Mouse (Mus musculus): ENCODE data around the gene Adamtsl3. TPM values are rescaled to one million over a fixed set of nuclear protein-coding genes. Genes with fewer than 3 reads are reported as not detected.
A peak's percentile ranks its signal among the peaks of the same experiment; 100 is the strongest.

Gene Adamtsl3
- polyA plus RNA-seq, 1 experiment from 2014 or later: 0.22 TPM

DNA sequence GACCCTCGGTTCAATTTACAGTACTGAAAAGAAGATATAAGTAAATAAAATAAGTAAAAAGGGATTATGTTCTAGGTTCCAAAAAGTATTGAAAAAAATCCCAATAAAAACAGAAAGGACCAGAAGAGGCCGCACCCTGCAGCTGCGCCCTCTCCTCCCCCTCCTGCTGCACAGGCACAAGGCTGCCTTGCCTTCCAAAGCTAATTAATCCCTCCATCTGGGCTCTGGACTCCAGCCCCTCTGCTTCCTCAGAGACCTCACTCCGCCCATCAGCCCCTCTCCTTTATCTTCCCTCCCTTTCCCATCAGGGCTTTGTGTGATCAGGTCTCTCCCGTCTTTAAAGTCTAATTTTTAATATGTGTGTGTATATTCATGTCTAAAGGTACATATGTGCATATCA, 149.3 kb downstream of the Adamtsl3 start:
- Histone ChIP-seq H3K27me3 (no peaks in the 10 kb centered on the region), H3K4me1 (replicated peaks) (peaks cover 14% of the 10 kb centered on the region), H3K36me3 (no peaks in the 10 kb centered on the region), H3K9ac (replicated peaks) (no peak overlapping the region), H3K4me3 (replicated peaks) (no peak overlapping the region), H3K27ac (no peak overlapping the region), H3K4me2 (replicated peaks) (no peak overlapping the region), H3K9me3 (no peaks in the 10 kb centered on the region)
- WGBS: 22% methylated on average over 5 of the region's 5 CpGs
- peak; percentile 91 for ATAC-seq

DNA sequence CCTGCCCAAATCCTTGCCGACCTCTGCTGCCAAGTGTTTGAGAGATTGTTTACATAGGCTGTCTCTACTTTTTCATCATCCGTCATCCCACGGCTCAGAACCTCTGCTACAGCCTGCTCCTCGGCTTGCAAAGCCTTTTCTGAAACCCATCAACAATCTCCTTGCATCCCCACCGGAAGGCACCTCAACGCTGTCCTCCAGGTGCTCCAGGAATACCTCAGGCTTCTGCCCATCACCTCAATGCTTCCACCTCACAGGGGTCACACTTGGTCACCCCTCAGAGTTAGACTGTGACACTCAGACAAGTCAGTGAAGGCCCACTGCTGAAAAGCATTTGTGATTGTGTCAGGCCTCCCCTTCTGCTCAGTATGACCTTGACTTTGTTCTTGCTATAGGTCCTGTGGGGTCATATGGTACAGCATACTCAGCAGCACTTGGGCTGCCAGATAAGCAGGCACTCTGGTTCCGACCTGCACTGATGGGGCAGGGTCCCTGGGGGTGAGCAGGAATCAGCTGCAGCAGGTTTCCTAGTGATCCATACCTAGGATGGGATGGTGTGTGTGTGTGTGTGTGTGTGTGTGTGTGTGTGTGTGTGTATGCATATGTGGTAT, 150.0 kb downstream of the Adamtsl3 start:
- WGBS: 56% methylated on average over 7 of the region's 7 CpGs
- Histone ChIP-seq H3K36me3 (no peaks in the 10 kb centered on the region), H3K27ac (peak overlapping the region; percentile 60), H3K4me3 (replicated peaks) (no peak overlapping the region), H3K27me3 (no peaks in the 10 kb centered on the region), H3K4me2 (replicated peaks) (no peak overlapping the region), H3K4me1 (replicated peaks) (peaks cover 14% of the 10 kb centered on the region), H3K9ac (replicated peaks) (no peak overlapping the region), H3K9me3 (no peaks in the 10 kb centered on the region)
- ATAC-seq: peak; percentile 57; the same call in 1 of the 2 replicates

DNA sequence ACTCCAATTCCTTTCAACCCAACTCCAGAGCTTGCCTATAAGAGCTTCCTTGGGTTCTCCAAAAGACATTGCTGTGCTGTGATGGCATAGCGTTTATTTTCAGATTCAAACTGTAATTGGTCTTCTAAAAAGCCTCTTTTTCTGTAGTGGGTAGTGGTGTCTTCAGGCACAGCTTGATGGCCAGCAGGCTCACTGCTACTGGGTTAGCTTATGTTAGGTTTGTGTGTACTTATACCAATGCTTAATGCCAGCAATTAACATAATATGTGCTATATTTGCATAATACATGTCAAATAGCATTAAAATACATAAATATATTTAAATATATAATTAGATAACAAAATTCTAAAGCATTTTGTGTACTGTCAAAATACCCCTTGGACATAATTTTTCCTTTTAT, 155.5 kb downstream of the Adamtsl3 start:
- Histone ChIP-seq H3K27ac (no peak overlapping the region), H3K4me3 (replicated peaks) (no peak overlapping the region), H3K4me2 (replicated peaks) (no peak overlapping the region), H3K36me3 (no peaks in the 10 kb centered on the region), H3K9me3 (no peaks in the 10 kb centered on the region), H3K9ac (replicated peaks) (no peak overlapping the region), H3K27me3 (no peaks in the 10 kb centered on the region), H3K4me1 (replicated peaks) (no peaks in the 10 kb centered on the region)
- ATAC-seq: no peak
- 84% methylated on average over 1 of the region's 1 CpGs for WGBS

DNA sequence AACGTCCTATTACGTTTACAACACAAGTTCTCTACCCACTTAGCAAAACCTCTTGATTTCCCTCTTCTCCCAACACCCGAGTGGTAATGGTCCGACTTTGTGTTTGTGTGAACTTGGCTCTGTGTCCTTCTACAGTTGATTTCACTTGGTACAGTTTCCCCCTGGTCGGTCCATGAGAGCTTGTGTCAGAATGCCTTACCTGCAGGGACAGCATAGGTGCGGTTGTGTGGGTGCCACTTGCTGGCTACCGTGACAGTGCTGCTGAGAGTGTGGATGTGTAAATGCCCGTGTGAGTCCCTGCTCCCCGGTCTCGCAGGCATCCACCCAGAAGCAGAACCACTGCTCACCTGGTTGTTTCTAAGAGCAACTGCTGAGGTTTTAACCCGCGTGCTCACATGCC, 157.4 kb downstream of the Adamtsl3 start:
- Histone ChIP-seq H3K9ac (replicated peaks) (no peak overlapping the region), H3K4me1 (replicated peaks) (0 out of 2 replicates have a peak, but pooled peaks cover 3% of the 10 kb centered on the region), H3K4me3 (replicated peaks) (no peak overlapping the region), H3K27me3 (no peaks in the 10 kb centered on the region), H3K36me3 (no peaks in the 10 kb centered on the region), H3K9me3 (no peaks in the 10 kb centered on the region), H3K27ac (no peak overlapping the region), H3K4me2 (replicated peaks) (no peak overlapping the region)
- WGBS: 93% methylated on average over 12 of the region's 12 CpGs
- no peak for ATAC-seq

DNA sequence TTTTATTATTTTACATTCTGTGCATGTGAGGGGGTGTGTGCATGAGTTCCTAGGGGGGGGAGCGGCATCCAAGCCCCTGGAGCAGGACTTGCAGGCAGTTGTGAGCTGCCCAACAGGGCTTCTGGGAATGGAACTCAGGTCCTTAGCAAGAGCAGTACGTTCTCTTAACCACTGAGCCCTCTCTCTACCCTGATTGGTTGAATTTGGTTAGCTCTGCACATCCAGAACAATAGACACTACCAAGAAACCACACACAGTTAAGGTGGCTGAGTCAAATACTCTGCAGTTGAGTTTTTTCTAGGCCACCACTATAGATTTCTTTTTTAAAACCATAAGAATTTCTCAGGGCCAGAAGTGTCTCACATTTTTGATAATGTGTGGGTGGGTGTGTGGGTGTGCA, 158.7 kb downstream of the Adamtsl3 start:
- no peak for ATAC-seq
- H3K4me1 ChIP-seq (replicated peaks): 0 out of 2 replicates have a peak, but pooled peaks cover 3% of the 10 kb centered on the region
- H3K27me3 ChIP-seq: no peaks in the 10 kb centered on the region
- 67% methylated on average over 2 of the region's 2 CpGs for WGBS
- H3K9ac ChIP-seq (replicated peaks): no peak overlapping the region
- H3K27ac ChIP-seq: no peak overlapping the region
- H3K4me2 ChIP-seq (replicated peaks): no peak overlapping the region
- H3K36me3 ChIP-seq: no peaks in the 10 kb centered on the region
- no peak overlapping the region for H3K4me3 ChIP-seq (replicated peaks)
- no peaks in the 10 kb centered on the region for H3K9me3 ChIP-seq

DNA sequence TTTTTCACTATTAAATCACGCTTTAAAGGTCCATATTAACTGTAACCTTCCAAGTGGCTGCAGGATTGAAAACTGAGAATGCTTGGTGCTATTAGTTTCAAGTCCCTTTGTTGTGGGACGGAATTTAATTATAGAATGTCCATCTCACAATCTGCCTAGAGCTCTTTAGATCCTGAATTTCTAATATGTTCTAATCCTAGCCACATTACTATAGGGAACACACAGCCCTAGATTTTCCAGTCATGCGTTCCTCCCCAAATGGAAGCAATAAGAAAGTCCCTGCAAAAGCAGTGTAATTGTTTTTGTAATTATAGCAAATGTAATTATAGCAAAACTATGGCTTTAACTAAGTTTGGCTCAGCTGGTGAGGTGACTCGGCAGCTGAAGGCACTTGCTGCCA, 161.6 kb downstream of the Adamtsl3 start:
- H3K27me3 ChIP-seq: no peaks in the 10 kb centered on the region
- H3K4me3 ChIP-seq (replicated peaks): no peak overlapping the region
- H3K9me3 ChIP-seq: no peaks in the 10 kb centered on the region
- H3K27ac ChIP-seq: no peak overlapping the region
- no peaks in the 10 kb centered on the region for H3K36me3 ChIP-seq
- 0 out of 2 replicates have a peak, but pooled peaks cover 3% of the 10 kb centered on the region for H3K4me1 ChIP-seq (replicated peaks)
- no peak for ATAC-seq
- WGBS: 63% methylated on average over 4 of the region's 4 CpGs
- H3K9ac ChIP-seq (replicated peaks): no peak overlapping the region
- no peak overlapping the region for H3K4me2 ChIP-seq (replicated peaks)

DNA sequence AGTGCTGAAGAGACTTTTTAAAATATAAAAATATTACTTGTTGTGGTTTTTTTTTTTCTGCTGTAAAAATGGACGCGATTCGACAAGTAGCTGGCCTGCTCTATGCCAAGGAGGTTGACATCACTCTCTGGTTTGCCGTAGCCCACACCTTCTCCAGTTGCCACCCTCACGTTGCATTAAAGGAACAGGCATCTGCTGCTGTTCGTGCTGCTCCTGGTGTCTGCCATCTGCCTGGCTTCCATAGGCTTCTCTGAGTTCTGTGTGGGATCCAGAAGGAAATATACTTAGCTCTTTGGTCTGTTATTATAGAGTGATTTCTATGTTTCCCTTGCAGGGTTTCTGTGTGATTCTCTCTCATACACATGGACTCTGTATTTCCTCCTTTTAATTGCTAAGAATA, 165.8 kb downstream of the Adamtsl3 start:
- ATAC-seq: no peak
- WGBS: 95% methylated on average over 6 of the region's 6 CpGs
- no peaks in the 10 kb centered on the region for H3K27me3 ChIP-seq
- no peak overlapping the region for H3K4me2 ChIP-seq (replicated peaks)
- H3K4me1 ChIP-seq (replicated peaks): peaks cover 6% of the 10 kb centered on the region; the same call in 1 of the 2 replicates
- H3K4me3 ChIP-seq (replicated peaks): no peak overlapping the region
- no peak overlapping the region for H3K27ac ChIP-seq
- H3K9me3 ChIP-seq: no peaks in the 10 kb centered on the region
- no peak overlapping the region for H3K9ac ChIP-seq (replicated peaks)
- no peaks in the 10 kb centered on the region for H3K36me3 ChIP-seq

DNA sequence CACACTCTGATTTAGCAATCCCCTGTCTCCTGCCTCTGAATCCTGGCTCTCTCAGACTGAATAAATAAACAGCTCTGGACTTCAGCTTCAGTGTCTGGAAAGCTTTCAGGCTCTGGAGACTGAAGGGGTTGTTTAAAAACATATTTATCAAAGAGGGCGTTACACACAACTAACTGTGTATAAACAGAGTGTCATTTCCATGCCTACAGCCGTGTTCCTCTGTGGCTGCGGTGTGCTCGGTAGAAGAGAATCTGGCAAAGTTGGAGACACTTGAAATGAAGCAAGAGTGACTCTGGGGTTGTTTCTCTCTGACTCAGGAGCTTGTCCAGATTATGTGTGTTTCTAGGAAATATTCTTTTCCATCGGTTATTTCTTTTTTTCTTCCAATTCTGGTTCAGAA, 167.0 kb downstream of the Adamtsl3 start:
- H3K4me1 ChIP-seq (replicated peaks): peaks cover 3% of the 10 kb centered on the region; the same call in 1 of the 2 replicates
- no peaks in the 10 kb centered on the region for H3K27me3 ChIP-seq
- H3K36me3 ChIP-seq: no peaks in the 10 kb centered on the region
- no peak overlapping the region for H3K4me3 ChIP-seq (replicated peaks)
- no peak overlapping the region for H3K9ac ChIP-seq (replicated peaks)
- no peak for ATAC-seq
- no peak overlapping the region for H3K4me2 ChIP-seq (replicated peaks)
- no peaks in the 10 kb centered on the region for H3K9me3 ChIP-seq
- WGBS: 88% methylated on average over 5 of the region's 5 CpGs
- H3K27ac ChIP-seq: no peak overlapping the region

DNA sequence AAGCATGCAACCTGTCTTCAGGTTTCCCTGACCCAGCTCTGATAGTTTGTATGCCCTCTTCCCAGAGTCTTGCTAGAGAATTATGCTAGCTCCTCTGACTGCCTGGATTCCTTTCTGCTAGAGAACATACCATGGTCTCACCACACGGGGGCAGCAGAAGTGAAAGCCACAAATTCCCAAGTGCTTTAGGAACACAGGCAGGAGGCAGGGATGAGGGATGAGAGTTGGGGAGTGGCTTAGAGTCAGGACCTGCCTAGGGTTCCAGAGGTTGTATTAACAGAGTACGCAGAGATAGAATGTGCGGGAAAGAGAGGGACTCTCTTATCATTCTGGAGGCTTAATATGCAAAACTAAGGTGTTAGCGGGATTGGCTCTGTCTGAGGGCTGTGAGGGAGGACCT, 168.6 kb downstream of the Adamtsl3 start:
- no peaks in the 10 kb centered on the region for H3K9me3 ChIP-seq
- no peak overlapping the region for H3K27ac ChIP-seq
- H3K27me3 ChIP-seq: no peaks in the 10 kb centered on the region
- 20% methylated on average over 4 of the region's 4 CpGs for WGBS
- ATAC-seq: peak; percentile 70
- peaks cover 3% of the 10 kb centered on the region; the same call in 1 of the 2 replicates for H3K4me1 ChIP-seq (replicated peaks)
- no peak overlapping the region for H3K9ac ChIP-seq (replicated peaks)
- no peak overlapping the region; the same call in 1 of the 2 replicates for H3K4me2 ChIP-seq (replicated peaks)
- no peak overlapping the region for H3K4me3 ChIP-seq (replicated peaks)
- no peaks in the 10 kb centered on the region for H3K36me3 ChIP-seq

DNA sequence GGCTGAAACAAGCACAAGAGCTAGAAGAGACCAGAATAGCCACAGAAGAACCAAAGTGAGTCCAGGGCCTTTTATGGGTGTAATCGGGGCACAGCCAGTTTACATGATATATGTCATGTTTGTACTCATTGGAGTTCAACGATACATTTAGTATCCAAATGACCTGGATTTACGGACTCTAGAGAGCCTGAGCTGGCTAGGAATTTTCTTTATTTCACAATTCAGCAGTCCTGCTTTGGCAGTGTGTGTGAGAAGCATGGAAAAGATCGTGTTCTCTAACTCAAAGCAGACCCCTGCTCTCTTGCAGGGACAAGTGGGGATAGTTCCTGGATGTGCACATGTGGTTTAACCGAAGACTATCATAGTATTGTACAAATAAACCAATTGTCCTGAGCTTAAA, 195.1 kb downstream of the Adamtsl3 start:
- no peaks in the 10 kb centered on the region for H3K36me3 ChIP-seq
- no peaks in the 10 kb centered on the region for H3K9me3 ChIP-seq
- WGBS: 87% methylated on average over 5 of the region's 5 CpGs
- H3K4me2 ChIP-seq (replicated peaks): no peak overlapping the region
- no peak overlapping the region for H3K9ac ChIP-seq (replicated peaks)
- no peak overlapping the region for H3K27ac ChIP-seq
- no peaks in the 10 kb centered on the region for H3K27me3 ChIP-seq
- H3K4me1 ChIP-seq (replicated peaks): 0 out of 2 replicates have a peak, but pooled peaks cover 3% of the 10 kb centered on the region
- no peak overlapping the region for H3K4me3 ChIP-seq (replicated peaks)
- no peak for ATAC-seq

DNA sequence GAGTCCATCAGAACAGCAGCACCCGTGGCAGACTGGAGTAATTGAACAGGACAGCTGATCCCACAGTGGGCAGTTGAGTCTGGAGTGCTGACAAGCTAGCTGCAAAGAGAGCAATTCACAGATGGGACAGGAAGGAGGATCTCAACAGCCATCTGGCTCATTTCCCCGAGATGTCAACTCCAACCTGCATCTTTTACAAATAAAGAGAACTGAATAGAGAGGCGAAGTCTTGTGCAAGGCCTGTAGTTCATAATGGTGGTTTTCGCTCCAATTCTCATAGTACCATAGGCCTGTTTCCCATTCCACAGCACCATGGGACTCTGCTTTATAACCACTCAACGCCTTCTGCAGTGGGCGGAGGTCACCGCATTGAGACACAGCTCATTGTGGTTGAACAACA, 195.9 kb downstream of the Adamtsl3 start:
- no peak for ATAC-seq
- no peak overlapping the region for H3K9ac ChIP-seq (replicated peaks)
- no peak overlapping the region for H3K4me3 ChIP-seq (replicated peaks)
- H3K27ac ChIP-seq: no peak overlapping the region
- no peaks in the 10 kb centered on the region for H3K36me3 ChIP-seq
- no peaks in the 10 kb centered on the region for H3K9me3 ChIP-seq
- no peak overlapping the region for H3K4me2 ChIP-seq (replicated peaks)
- 86% methylated on average over 7 of the region's 7 CpGs for WGBS
- H3K4me1 ChIP-seq (replicated peaks): 0 out of 2 replicates have a peak, but pooled peaks cover 3% of the 10 kb centered on the region
- no peaks in the 10 kb centered on the region for H3K27me3 ChIP-seq

DNA sequence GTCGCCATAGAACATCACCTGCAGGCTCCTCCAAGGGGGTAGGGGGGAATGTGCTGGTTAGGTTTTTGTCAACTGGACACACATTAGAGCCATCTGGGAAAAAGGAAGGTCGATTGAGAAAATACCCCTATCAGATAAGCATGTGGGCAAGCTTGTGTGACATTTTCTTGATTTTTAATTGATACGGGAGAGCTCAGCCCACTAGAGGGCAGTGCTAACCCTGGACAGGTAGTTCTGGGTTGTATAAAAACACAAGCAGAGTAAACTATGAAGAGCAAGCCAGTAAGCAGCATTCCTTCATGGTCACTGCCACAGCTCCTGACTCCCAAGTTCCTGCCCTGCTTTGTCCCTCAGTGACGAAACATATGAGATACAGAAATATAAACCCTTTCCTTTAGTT, 197.7 kb downstream of the Adamtsl3 start:
- no peak overlapping the region for H3K9ac ChIP-seq (replicated peaks)
- H3K36me3 ChIP-seq: no peaks in the 10 kb centered on the region
- no peaks in the 10 kb centered on the region for H3K9me3 ChIP-seq
- WGBS: 75% methylated on average over 4 of the region's 4 CpGs
- no peaks in the 10 kb centered on the region for H3K27me3 ChIP-seq
- no peak overlapping the region for H3K4me3 ChIP-seq (replicated peaks)
- no peak for ATAC-seq
- H3K27ac ChIP-seq: no peak overlapping the region
- H3K4me2 ChIP-seq (replicated peaks): no peak overlapping the region
- 0 out of 2 replicates have a peak, but pooled peaks cover 3% of the 10 kb centered on the region for H3K4me1 ChIP-seq (replicated peaks)

All from midbrain, embryonic 13.5 days (tissue).